In genomic region chr11:116625081-116626000, GRCm38 (mm10) we compare ENCODE assay signal across 9 mouse cellular contexts. TPM values are rescaled to one million over a fixed set of nuclear protein-coding genes. Genes with fewer than 3 reads are reported as not detected.
DNase-seq lines count a peak whose midpoint lies in the region; TF ChIP-seq lines count a peak whose summit lies in the region.
"Had no signal": no experiment of that assay in that cellular context is flagged by ENCODE, and none has a peak within 500 bp of the region (broad histone marks: within the 10 kb centered on the region; RNA-seq: fewer than 3 reads in every experiment).

No protein-coding gene starts in this region.

- peaks cover 38% of the 10 kb centered on the region for H3K27me3 ChIP-seq in limb, embryonic 10.5 days (ENCODE audit: low read depth, poor library complexity, severe bottlenecking)

- TF ChIP-seq POLR2A in olfactory bulb, adult 2 months (IDR thresholded peaks at IDR 0.05; ENCODE audit: insufficient read depth, low read depth, low read length) = no peak

- no peaks in the 10 kb centered on the region for H3K36me3 ChIP-seq in limb, embryonic 10.5 days

- no peak overlapping the region for H3K27ac ChIP-seq in layer of hippocampus, adult 2 months
- no peak overlapping the region for H3K27ac ChIP-seq in limb, embryonic 10.5 days
- no peak overlapping the region for H3K27ac ChIP-seq in olfactory bulb, adult 2 months (ENCODE audit: insufficient read depth, low read depth, low read length)

- 75% methylated on average over 17 of the region's 17 CpGs for WGBS in limb, embryonic 10.5 days
- 82% methylated on average over 17 of the region's 17 CpGs for WGBS in olfactory bulb, adult 2 months

- H3K4me1 ChIP-seq in limb, embryonic 10.5 days = peaks cover 58% of the 10 kb centered on the region
- peaks cover 21% of the 10 kb centered on the region for H3K4me1 ChIP-seq in olfactory bulb, adult 2 months (ENCODE audit: control insufficient read depth, insufficient read depth, low read length)

- no peak overlapping the region for H3K4me3 ChIP-seq in layer of hippocampus, adult 2 months
- H3K4me3 ChIP-seq in limb, embryonic 10.5 days = no peak overlapping the region
- no peak overlapping the region for H3K4me3 ChIP-seq in olfactory bulb, adult 2 months (ENCODE audit: insufficient read depth, low read depth, low read length)

- DNase-seq in adrenal gland, adult 18-20 months (ENCODE audit: low spot score in 2 of 2) = peak; percentile 52 to 64
- DNase-seq in adrenal gland, postnatal 4 days (ENCODE audit: low spot score in 2 of 2) = no peak
- no peak for DNase-seq in layer of hippocampus, adult 2 months (ENCODE audit: low spot score in 2 of 2)
- no peak for DNase-seq in layer of hippocampus, adult 8-10 months (ENCODE audit: low spot score in 2 of 2)
- DNase-seq in c-Kit-negative CD71-positive TER-119-positive erythroid progenitor cells, embryonic 14.5 days (ENCODE audit: low read depth, low spot score) = peak; percentile 66
- DNase-seq in limb, embryonic 10.5 days (ENCODE audit: low spot score) = peak; percentile 82
- DNase-seq in layer of hippocampus, adult 9-11 months = no peak

- peak; percentile 83 for TF ChIP-seq CTCF in layer of hippocampus, adult 2 months (conservative IDR thresholded peaks at IDR 0.05)
- peak; percentile 63; the same call in 1 of the 2 replicates for TF ChIP-seq CTCF in olfactory bulb, adult 2 months (IDR thresholded peaks at IDR 0.05; ENCODE audit: insufficient read depth, low read depth, low read length)

- no peaks in the 10 kb centered on the region for H3K9me3 ChIP-seq in limb, embryonic 10.5 days (replicated peaks)

RNA-seq across cellular contexts. Expression of gene Rhbdf2, which starts 1.5 kb away (rescaled TPM):
- total RNA-seq in adrenal gland, adult 18-20 months (2021) = 10 to 100 TPM; 12.1 to 17.6 TPM
- total RNA-seq in adrenal gland, postnatal 4 days (2021) = 10 to 100 TPM; 18.0 TPM
- 1 to 10 TPM; 1.4 to 1.6 TPM for total RNA-seq in layer of hippocampus, adult 2 months (2021)
- 1 to 10 TPM; 1.1 to 2.5 (median 1.8) TPM for total RNA-seq in layer of hippocampus, adult 8-10 months (2022)
- polyA plus RNA-seq in limb, embryonic 10.5 days (2016; fragmentation: Nextera tagmentation; extraction: Ambion mirVana) = 4.4 and 5.2 TPM in 2 replicates
- not detected in 2 replicates for polyA plus RNA-seq in olfactory bulb, adult 2 months (2012; ENCODE audit: insufficient read depth, insufficient read length, low replicate concordance, missing spikeins)

RNA-seq across cellular contexts. Expression of gene Prcd, which starts 28.0 kb away (rescaled TPM):
- 10 to 100 TPM; 12.5 to 13.2 TPM for total RNA-seq in adrenal gland, adult 18-20 months (2021)
- total RNA-seq in adrenal gland, postnatal 4 days (2021) = 1 to 10 TPM; 5.2 to 5.5 TPM
- total RNA-seq in layer of hippocampus, adult 2 months (2021) = 1 to 10 TPM; 5.6 to 5.7 TPM
- total RNA-seq in layer of hippocampus, adult 8-10 months (2022) = 1 to 10 TPM; 4.8 to 8.5 (median 5.8) TPM
- 0.16 and 0.25 TPM in 2 replicates for polyA plus RNA-seq in limb, embryonic 10.5 days (2016; fragmentation: Nextera tagmentation; extraction: Ambion mirVana)
- not detected in 2 replicates for polyA plus RNA-seq in olfactory bulb, adult 2 months (2012; ENCODE audit: insufficient read depth, insufficient read length, low replicate concordance, missing spikeins)

RNA-seq across cellular contexts. Expression of gene Cygb, which starts 28.8 kb away (rescaled TPM):
- total RNA-seq in adrenal gland, adult 18-20 months (2021) = 10 to 100 TPM; 26.0 to 42.7 TPM
- 10 to 100 TPM; 39.7 to 43.6 TPM for total RNA-seq in adrenal gland, postnatal 4 days (2021)
- total RNA-seq in layer of hippocampus, adult 2 months (2021) = 10 to 100 TPM; 71.9 to 73.5 TPM
- total RNA-seq in layer of hippocampus, adult 8-10 months (2022) = 10 to 100 TPM; 57.2 to 76.1 (median 63.0) TPM
- polyA plus RNA-seq in limb, embryonic 10.5 days (2016; fragmentation: Nextera tagmentation; extraction: Ambion mirVana) = 2.7 and 5.8 TPM in 2 replicates
- polyA plus RNA-seq in olfactory bulb, adult 2 months (2012; ENCODE audit: insufficient read depth, insufficient read length, low replicate concordance, missing spikeins) = not detected in 2 replicates

RNA-seq across cellular contexts. Expression of gene Aanat, which starts 39.1 kb away (rescaled TPM):
- not detected for total RNA-seq in adrenal gland, adult 18-20 months (2021)
- not detected for total RNA-seq in adrenal gland, postnatal 4 days (2021)
- total RNA-seq in layer of hippocampus, adult 2 months (2021) = 1 to 10 TPM in 1 of 2 experiments, under 1 TPM in 1; 0.27 to 1.2 TPM
- total RNA-seq in layer of hippocampus, adult 8-10 months (2022) = 1 to 10 TPM in 3 of 4 experiments, under 1 TPM in 1; 0.57 to 3.9 (median 1.4) TPM
- not detected in 2 replicates for polyA plus RNA-seq in limb, embryonic 10.5 days (2016; fragmentation: Nextera tagmentation; extraction: Ambion mirVana)
- polyA plus RNA-seq in olfactory bulb, adult 2 months (2012; ENCODE audit: insufficient read depth, insufficient read length, low replicate concordance, missing spikeins) = not detected in 2 replicates
- total RNA-seq: heart, postnatal 36 days had no signal

RNA-seq across cellular contexts. Expression of gene Ube2o, which starts 44.1 kb away (rescaled TPM):
- 10 to 100 TPM; 27.6 to 29.0 TPM for total RNA-seq in adrenal gland, adult 18-20 months (2021)
- 10 to 100 TPM; 32.6 to 39.0 TPM for total RNA-seq in adrenal gland, postnatal 4 days (2021)
- total RNA-seq in layer of hippocampus, adult 2 months (2021) = 100 to 1,000 TPM in 1 of 2 experiments, 10 to 100 TPM in 1; 93.7 to 101 TPM
- total RNA-seq in layer of hippocampus, adult 8-10 months (2022) = 100 to 1,000 TPM in 1 of 4 experiments, 10 to 100 TPM in 3; 96.8 to 110 (median 98.8) TPM
- 12.7 and 16.4 TPM in 2 replicates for polyA plus RNA-seq in limb, embryonic 10.5 days (2016; fragmentation: Nextera tagmentation; extraction: Ambion mirVana)
- polyA plus RNA-seq in olfactory bulb, adult 2 months (2012; ENCODE audit: insufficient read depth, insufficient read length, low replicate concordance, missing spikeins) = not detected in 2 replicates

Comparison
In these comparisons a context has a peak if more than half of its experiments do, and no peak if none do; other contexts are left out.
1. DNase-seq: peak in adrenal gland, adult 18-20 months (2 of 2), c-Kit-negative CD71-positive TER-119-positive erythroid progenitor cells, embryonic 14.5 days (single experiment) and limb, embryonic 10.5 days (single experiment); none in adrenal gland, postnatal 4 days (0 of 2), layer of hippocampus, adult 2 months (0 of 2), layer of hippocampus, adult 8-10 months (0 of 2) and layer of hippocampus, adult 9-11 months (single experiment).